Mouse (Mus musculus): ENCODE measurements around the gene Copz2.

Gene Copz2

DNA sequence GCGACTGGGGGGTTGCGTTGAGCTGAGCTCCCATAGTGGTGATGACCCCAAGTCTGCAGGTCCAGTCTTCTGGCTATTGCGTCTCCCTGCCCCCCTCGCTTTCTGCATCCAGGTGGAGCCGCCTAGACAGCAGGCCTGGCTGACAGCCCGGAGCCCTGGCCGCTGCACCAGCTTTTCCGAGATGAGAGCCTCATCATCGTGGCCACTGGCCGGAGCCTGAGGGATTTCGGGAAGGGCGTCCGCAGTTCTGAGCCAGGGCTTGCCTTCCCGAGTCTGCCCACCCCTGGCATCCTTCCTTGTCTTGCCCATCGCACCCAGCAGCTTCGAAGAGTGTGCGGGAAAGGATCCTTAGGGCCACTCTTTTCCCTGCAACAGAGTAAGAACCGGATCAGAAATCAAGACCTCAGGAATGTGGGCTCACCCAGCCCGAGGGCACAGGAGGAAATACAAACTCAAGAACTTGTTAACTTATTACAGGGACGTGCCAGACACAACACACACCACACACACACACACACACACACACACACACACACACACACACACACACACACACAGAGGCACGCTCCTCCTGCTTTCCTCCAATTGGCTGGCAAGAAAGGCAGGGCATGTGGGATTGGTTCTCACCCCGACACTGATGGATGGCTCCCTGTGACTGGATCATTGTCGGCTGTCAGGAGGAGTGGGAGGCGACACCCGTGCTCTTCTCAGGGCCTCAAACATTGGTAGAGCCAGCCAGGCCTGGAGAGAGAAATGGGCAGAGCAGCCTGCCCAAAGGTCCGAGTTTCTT, 13.7 kb downstream of the Copz2 start:
- no peak for DNase-seq (ENCODE audit: low spot score)

DNA sequence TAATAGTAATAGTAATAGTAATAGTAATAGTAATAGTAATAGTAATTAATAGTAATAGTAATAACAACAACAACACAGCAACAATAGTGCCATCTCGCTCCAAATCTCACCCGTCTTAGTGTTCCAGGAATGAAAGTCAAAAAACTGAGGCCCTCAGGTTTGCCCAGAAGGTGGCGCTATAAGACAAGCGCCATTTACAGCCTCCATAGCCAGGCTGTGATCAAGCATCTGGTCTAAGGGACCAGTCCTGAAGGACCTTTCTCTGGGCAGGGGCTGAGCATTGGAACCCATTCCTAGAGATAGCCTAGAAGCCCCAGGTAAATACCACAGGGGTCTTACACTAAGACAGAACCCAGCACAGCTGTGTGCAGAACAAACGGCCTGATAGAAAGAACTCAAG, 17.5 kb downstream of the Copz2 start:
- no peak for DNase-seq (ENCODE audit: low spot score)

GRCm38 (mm10) chr11:96872441-96873379, 23.0 kb downstream of the Copz2 start:
- no peak for DNase-seq (ENCODE audit: low spot score)

GRCm38 (mm10) chr11:96873601-96874140, 24.0 kb downstream of the Copz2 start:
- DNase-seq (ENCODE audit: low spot score) = no peak

DNA sequence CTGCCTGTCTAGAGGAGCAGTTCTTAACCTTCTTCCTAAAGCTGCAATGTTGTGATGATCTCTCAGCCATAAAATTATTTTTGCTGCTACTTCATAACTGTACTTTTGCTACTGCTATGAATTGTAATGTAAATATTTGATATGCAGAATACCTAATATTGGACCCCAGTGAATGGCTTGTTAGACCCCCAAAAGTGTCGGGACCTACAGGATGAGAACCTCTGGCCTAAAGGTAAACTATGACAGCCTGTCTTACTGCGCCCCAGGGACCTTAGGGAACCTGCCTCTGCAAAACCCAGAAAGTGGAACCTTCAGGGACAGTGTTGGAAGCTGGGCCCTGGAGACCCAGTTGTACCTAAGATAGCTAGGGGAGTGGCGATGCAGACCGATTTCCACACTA, 25.6 kb downstream of the Copz2 start:
- no peak for DNase-seq (ENCODE audit: low spot score)

DNA sequence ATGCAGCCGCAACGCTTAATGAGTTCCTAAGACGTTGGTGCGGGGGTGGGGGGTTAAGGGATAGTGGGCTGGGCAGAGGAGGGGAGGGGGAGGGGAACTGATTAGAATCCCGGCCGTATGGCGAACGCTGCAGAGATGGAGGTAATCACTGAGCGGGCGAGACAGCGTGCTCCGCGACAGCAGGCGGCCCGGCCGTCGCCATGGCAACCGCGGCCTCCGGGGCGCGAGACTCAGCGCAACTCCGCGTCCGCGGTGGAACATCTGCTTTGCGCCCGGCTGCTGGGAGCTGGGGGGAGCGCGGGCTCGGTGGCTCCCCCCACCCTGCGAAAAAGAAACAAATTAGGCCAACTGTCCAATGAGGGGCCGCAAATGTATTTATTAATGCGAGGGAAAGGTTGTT, 26.1 kb downstream of the Copz2 start:
- DNase-seq (ENCODE audit: low spot score) = no peak

- DNase-seq (ENCODE audit: low spot score) = no peak
These were observed 26.8 kb downstream of the Copz2 start for GRCm38 (mm10) chr11:96876300-96877040.

DNA sequence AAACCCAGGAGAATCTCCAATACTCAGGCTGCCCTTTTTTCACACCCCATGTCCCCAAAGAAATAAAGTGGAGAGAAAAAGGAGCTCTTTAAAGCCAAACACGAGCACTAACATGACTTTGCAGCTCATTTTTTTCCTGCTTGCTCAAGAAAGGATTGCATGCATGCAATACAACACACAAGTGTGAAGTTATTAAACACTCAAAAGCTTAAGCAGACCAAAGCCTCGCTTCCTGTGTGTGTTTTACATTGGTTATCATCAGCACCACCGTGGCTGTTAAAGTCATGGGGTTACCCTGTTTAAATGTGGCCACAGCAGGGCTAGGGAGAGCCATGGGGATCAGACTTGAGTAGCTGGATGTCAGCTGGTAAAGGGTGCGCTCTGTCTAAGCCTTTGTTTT, 27.4 kb downstream of the Copz2 start:
- DNase-seq (ENCODE audit: low spot score) = no peak

DNA sequence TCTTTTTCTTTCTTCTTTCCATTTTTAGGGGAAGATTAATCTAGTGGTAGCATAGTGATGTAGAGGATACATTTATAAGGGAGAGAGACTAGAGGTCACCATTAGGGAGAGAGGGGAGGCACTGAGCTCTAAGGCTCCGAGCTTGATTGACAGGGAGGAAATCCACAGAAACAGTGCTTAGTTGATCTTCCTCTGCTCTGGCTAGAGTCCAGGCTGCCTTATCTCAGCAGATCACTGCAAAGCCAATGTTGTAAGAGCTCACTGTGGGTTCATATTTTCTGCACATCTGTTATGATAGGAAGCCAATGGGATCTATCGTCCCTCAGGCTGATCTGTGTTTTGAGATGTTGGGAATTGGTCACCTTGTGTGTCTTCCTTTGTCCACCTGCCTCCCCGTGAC, 29.0 kb downstream of the Copz2 start:
- DNase-seq (ENCODE audit: low spot score) = no peak

DNA sequence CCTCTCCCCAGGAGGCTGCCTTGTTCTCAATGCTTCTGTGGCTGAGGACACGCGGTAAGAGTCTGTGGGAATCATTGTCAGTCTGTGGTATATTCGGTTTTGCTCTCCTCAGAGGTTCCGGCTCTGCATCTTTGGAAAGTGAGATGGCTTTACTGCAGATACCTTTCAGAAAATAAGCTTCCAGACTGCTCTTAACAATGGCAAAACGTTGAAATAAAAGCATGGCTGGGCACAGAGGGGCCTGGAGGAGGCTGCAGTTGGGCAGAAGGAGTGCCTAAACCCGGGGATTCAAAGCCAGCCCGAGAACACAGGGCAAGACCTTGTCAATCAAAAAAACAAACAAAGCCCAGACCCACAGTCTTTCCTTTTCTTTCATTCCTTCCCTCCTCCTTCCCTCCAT, 29.7 kb downstream of the Copz2 start:
- no peak for DNase-seq (ENCODE audit: low spot score)

GRCm38 (mm10) chr11:96880296-96880695, 30.6 kb downstream of the Copz2 start:
- no peak for DNase-seq (ENCODE audit: low spot score)

- no peak for DNase-seq (ENCODE audit: low spot score)
These were observed 36.3 kb downstream of the Copz2 start for GRCm38 (mm10) chr11:96885901-96886340.

GRCm38 (mm10) chr11:96886942-96887546, 37.4 kb downstream of the Copz2 start:
- no peak for DNase-seq (ENCODE audit: low spot score)

DNA sequence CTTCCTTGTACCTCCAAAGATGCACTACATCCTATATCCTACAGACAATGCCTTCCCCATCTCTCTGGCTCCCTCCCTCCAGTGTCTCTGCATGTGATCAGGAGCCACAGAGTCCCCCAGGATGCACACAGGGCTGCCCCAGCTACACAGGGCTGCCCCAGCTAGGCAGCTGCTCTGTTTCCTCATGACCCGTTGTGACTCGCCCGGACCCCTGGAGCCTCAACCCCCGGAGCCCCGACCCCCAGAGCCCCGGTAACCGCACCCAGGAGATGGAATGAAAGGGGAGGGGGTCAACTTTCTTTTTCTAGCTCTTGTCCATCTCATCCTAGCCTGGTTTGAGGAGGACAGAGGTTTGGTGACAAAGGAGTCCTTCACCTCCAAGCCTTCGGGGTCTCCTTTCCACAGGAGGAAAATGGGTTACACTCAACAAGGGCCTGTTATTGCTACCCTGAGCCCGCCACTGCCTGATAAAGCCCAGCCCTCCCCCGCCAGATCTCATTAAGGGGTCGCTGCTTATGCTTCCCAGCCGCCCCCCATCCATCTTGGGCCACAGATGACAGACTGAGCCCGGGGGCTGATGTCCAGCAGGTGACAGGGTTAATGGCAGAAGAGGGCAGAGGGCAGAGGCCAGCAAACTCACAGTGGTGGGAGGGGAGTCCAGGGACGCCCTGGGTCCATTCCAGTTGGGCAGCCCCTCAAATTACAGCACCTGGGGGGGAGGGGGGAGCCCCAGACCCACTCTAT, 42.3 kb downstream of the Copz2 start:
- no peak for DNase-seq (ENCODE audit: low spot score)

DNA sequence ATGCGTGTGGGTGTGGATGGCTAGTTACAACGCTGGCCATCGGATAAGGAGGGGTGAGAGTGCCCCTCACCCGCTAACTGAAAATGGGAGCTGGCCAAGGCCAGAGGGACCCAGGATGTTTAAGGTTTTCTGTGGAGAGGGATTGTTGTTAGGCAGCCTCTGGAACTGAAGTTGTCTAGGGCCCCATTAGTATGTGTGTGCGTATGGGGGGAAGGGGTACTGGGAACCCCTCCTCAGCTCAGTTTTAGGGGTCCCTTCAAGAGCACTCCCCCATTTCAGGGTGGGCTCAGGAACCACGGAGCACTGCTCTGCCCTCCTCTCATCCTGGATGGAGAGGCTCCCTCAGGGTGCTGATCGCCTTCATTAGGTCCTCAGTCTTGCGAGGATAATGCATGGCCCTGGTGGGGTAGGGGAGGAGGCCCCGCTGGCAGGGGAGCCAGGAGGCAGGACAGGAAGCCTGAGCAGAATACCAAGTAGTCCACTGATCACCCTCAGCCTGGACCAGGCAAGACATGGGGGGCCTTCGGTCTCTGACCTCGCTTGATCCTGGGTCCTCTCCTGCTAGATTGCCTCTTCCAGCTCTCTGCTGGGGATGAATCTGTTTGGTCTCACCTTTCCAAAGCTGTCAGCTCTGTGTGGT, 43.7 kb downstream of the Copz2 start:
- DNase-seq (ENCODE audit: low spot score) = no peak

DNA sequence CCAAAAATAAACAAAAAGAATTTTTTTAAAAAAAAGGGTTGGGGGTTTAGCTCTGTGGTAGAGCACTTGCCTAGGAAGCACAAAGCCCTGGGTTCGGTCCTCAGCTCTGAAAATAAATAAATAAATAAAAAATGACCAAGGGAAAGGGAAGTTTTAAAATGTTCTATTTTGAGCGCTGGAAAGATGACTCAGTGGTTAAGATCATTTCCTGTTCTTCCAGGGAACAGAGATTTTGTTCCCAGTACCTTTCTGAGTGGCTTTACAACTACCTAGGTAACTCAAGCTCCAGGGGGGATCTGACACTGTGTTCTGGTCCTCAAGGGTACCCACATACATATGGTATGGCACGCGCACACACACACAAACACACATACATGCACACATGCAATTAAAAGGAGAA, 46.2 kb downstream of the Copz2 start:
- no peak for DNase-seq (ENCODE audit: low spot score)

- DNase-seq (ENCODE audit: low spot score) = no peak
These were observed 50.0 kb downstream of the Copz2 start for GRCm38 (mm10) chr11:96899449-96900306.

- DNase-seq (ENCODE audit: low spot score) = no peak
These were observed 51.7 kb downstream of the Copz2 start for GRCm38 (mm10) chr11:96901332-96901731.

Measured in ovary, postnatal 10 days (tissue).